Mouse (Mus musculus): ENCODE measurements around the gene Zfp277. TPM values are rescaled to one million over a fixed set of nuclear protein-coding genes. Genes with fewer than 3 reads are reported as not detected.

Zfp277 gene
- polyA plus RNA-seq (2014; fragmentation: Illumina TruSeq; extraction: RNeasy Lipid Tissue Mini Kit (QIAGEN cat#74804); ENCODE audit: low read depth, low replicate concordance) = 58.2 TPM

DNA sequence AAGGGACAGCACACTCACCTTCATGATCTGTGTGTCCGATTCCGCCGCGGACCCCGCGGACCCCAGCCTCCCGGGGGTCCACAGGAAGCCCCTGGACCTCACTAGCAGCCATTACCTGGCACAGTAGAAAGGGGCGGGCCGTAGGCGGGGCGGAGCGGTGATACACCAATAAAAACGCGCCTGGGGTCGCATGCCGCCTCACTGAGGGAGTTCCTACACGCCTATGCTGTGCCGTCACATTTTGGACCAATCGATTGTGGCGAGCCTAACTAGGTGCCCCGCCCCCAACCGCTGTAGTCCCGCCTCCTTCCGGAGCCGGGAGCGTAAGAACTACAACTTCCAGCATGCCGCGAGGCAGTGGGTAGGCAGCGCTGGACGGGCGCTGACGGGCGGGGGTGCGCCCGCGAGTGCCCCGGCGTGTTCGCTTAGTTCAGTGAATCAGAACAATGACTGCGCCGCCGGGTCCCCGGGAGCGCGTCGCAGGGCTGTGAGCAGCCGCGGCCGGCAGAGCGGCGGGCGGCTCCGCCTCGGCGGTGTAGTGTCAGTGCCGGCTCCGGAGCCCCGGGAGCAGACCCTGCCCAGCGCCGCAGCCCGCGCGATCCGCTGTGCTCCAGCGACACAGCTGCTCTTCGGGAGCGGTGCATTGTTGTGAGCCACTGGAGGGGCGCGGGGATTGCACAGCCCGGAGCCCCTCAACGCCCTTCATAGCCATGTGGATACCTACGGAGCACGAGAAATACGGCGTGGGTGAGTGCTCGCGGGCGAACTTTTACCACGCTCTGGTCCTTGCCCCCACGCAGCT, at the start of gene Zfp277, which contains the start of gene Dock4:
Gene Zfp277 (minus strand): TSS at position 255 of the 802 bp plus-strand sequence.
Gene Dock4 (plus strand): TSS at position 305 of the 802 bp plus-strand sequence.

Other genes starting within 250 kb of the Zfp277 start
- not detected for gene Lsmem1, start 246.4 kb downstream of the Zfp277 start, polyA plus RNA-seq (2014; fragmentation: Illumina TruSeq; extraction: RNeasy Lipid Tissue Mini Kit (QIAGEN cat#74804); ENCODE audit: low read depth, low replicate concordance)
- 114 TPM for gene Ifrd1, start 197.4 kb downstream of the Zfp277 start, polyA plus RNA-seq (2014; fragmentation: Illumina TruSeq; extraction: RNeasy Lipid Tissue Mini Kit (QIAGEN cat#74804); ENCODE audit: low read depth, low replicate concordance)
- 8.8 TPM for gene Dock4, start 50 bp upstream of the Zfp277 start, polyA plus RNA-seq (2014; fragmentation: Illumina TruSeq; extraction: RNeasy Lipid Tissue Mini Kit (QIAGEN cat#74804); ENCODE audit: low read depth, low replicate concordance)

Measured in kidney, adult 10 weeks (tissue).